In the genomic region with DNA sequence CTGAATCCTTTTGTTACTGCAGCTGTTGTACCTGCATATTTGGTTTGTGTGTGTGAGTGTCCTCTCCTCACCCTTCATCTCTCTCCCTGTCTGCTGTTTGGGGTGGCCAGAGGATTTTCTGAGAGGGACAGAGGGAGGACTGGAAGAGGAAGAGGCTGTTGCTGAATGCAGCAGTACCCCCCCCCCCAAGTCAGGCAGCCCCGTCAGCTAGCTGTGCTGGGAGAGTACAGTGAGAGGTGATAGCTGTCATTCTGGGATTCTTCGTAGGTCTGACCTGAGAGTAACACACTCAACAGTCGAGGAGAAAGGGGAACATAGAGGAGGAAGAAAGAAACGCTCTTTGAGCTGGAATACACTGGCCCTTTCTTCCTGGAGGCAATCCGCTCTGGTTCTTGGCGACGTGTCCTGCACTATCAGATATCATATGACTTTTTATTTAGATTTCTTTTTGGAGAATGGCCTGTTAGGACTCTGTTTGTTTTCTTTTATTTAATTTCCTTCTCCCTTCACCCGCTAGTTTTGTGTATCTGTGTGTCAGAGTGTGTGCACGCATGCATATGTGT, we compare ENCODE assay signal across 9 mouse cellular contexts.
DNase-seq lines count a peak whose midpoint lies in the region; ATAC-seq and TF ChIP-seq lines count a peak whose summit lies in the region.
"Had no signal": no experiment of that assay in that cellular context is flagged by ENCODE, and none has a peak within 500 bp of the region (broad histone marks: within the 10 kb centered on the region; RNA-seq: fewer than 3 reads in every experiment).

No protein-coding gene starts in this region.

- no peak for TF ChIP-seq POLR2A in myocyte (IDR thresholded peaks at IDR 0.05; ENCODE audit: insufficient read length, low read depth)

- H3K4me3 ChIP-seq in kidney, postnatal 0 days (replicated peaks; ENCODE audit: low read depth, low read length): peak overlapping the region; percentile 21
- H3K4me3 ChIP-seq in hindbrain, embryonic 10.5 days: peak overlapping the region; percentile 64
- H3K4me3 ChIP-seq in myocyte: peak overlapping the region; percentile 23
- H3K4me3 ChIP-seq: liver, embryonic 15.5 days had no signal

- peak overlapping the region; percentile 55 for H3K4me2 ChIP-seq in kidney, postnatal 0 days (ENCODE audit: low read length)
- peak overlapping the region; percentile 94 for H3K4me2 ChIP-seq in myocyte (ENCODE audit: low read depth)
- H3K4me2 ChIP-seq: liver, embryonic 15.5 days had no signal

- no peaks in the 10 kb centered on the region for H3K27me3 ChIP-seq in kidney, postnatal 0 days (ENCODE audit: insufficient read depth, low read length)
- peaks cover 3% of the 10 kb centered on the region; the same call in 1 of the 2 replicates for H3K27me3 ChIP-seq in hindbrain, embryonic 10.5 days (ENCODE audit: insufficient read depth, poor library complexity, severe bottlenecking)
- no peaks in the 10 kb centered on the region for H3K27me3 ChIP-seq in myocyte (ENCODE audit: control insufficient read depth, insufficient read depth, insufficient read length)

- H3K27ac ChIP-seq in kidney, postnatal 0 days: peak overlapping the region; percentile 61
- H3K27ac ChIP-seq in hindbrain, embryonic 10.5 days: peak overlapping the region; percentile 95
- H3K27ac ChIP-seq: liver, embryonic 15.5 days had no signal

- no peaks in the 10 kb centered on the region for H3K9me3 ChIP-seq in kidney, postnatal 0 days (replicated peaks; ENCODE audit: low read length)
- H3K9me3 ChIP-seq in hindbrain, embryonic 10.5 days: no peaks in the 10 kb centered on the region
- H3K9me3 ChIP-seq: liver, embryonic 15.5 days had no signal

- WGBS in kidney, postnatal 0 days: 15% methylated on average over 9 of the region's 9 CpGs
- WGBS in hindbrain, embryonic 10.5 days: 26% methylated on average over 9 of the region's 9 CpGs

- H3K36me3 ChIP-seq in kidney, postnatal 0 days (ENCODE audit: insufficient read depth, low read length): no peaks in the 10 kb centered on the region
- H3K36me3 ChIP-seq in hindbrain, embryonic 10.5 days: no peaks in the 10 kb centered on the region
- H3K36me3 ChIP-seq in myocyte (ENCODE audit: control insufficient read depth, insufficient read depth): no peaks in the 10 kb centered on the region
- H3K36me3 ChIP-seq: liver, embryonic 15.5 days had no signal

- intact Hi-C loops in left cerebral cortex, postnatal 25 days (cut with DNase I): loop anchor here (1.0 kb wide), 1 partner anchor 67 kb away; no protein-coding TSS in a partner anchor

- peak overlapping the region; percentile 47; the same call in 1 of the 2 replicates for H3K9ac ChIP-seq in kidney, postnatal 0 days (ENCODE audit: low read depth, low read length)
- H3K9ac ChIP-seq: liver, embryonic 15.5 days had no signal

- peaks cover 5% of the 10 kb centered on the region; the same call in 1 of the 2 replicates for H3K4me1 ChIP-seq in kidney, postnatal 0 days (replicated peaks; ENCODE audit: insufficient read depth, low read length)
- H3K4me1 ChIP-seq in hindbrain, embryonic 10.5 days (replicated peaks): peaks cover 51% of the 10 kb centered on the region
- H3K4me1 ChIP-seq: liver, embryonic 15.5 days had no signal

- ATAC-seq in kidney, postnatal 0 days (replicated peaks; ENCODE audit: low FRiP score, low read depth): no peak; the same call in 1 of the 2 replicates

- peak; percentile 52 for DNase-seq in kidney, postnatal 0 days (ENCODE audit: low spot score)
- DNase-seq in kidney, postnatal 25 days: no peak
- peak; percentile 17 for DNase-seq in embryo, embryonic 9.5 days (ENCODE audit: extremely low spot score)
- no peak for DNase-seq in hindbrain, embryonic 10.5 days (ENCODE audit: low spot score)
- DNase-seq in left cerebral cortex, postnatal 25 days (ENCODE audit: low spot score in 2 of 2): no peak
- no peak for DNase-seq in adrenal gland, postnatal 4 days (ENCODE audit: low spot score in 2 of 2)
- no peak for DNase-seq in natural killer cell, adult 2 months (ENCODE audit: low spot score in 2 of 2)

- no peak for TF ChIP-seq CTCF in kidney, postnatal 0 days (IDR thresholded peaks at IDR 0.05; ENCODE audit: low read depth)

- H3K79me2 ChIP-seq in myocyte (ENCODE audit: control insufficient read depth, insufficient read depth): peaks cover 32% of the 10 kb centered on the region

- H3ac ChIP-seq in myocyte (ENCODE audit: control insufficient read depth, insufficient read length): peak overlapping the region; percentile 32

TF ChIP-seq in myocyte, 11 proteins besides CTCF, POLR2A, EP300 and RAD21:
- no peak for TF ChIP-seq USF1 (IDR thresholded peaks at IDR 0.05; ENCODE audit: low read depth)
- TF ChIP-seq MYOG (IDR thresholded peaks at IDR 0.05; ENCODE audit: control insufficient read depth in 1 of 3, insufficient read depth in 1 of 3, insufficient read length in 2 of 3, low read depth in 2 of 3): no peak
- TF ChIP-seq REST (IDR thresholded peaks at IDR 0.05; ENCODE audit: insufficient read depth, insufficient read length): no peak
- TF ChIP-seq CEBPB (IDR thresholded peaks at IDR 0.05; ENCODE audit: insufficient read depth, poor library complexity, severe bottlenecking): no peak
- no peak for TF ChIP-seq SRF (IDR thresholded peaks at IDR 0.05; ENCODE audit: control insufficient read depth, insufficient read length, low read depth)
- TF ChIP-seq POLR2AphosphoS2 (IDR thresholded peaks at IDR 0.05; ENCODE audit: insufficient read length, low read depth): no peak
- no peak for TF ChIP-seq MAX (IDR thresholded peaks at IDR 0.05; ENCODE audit: low read depth)
- TF ChIP-seq E2F4 (IDR thresholded peaks at IDR 0.05; ENCODE audit: insufficient read depth): no peak
- TF ChIP-seq TCF12 (IDR thresholded peaks at IDR 0.05; ENCODE audit: insufficient read depth, poor library complexity, severe bottlenecking): no peak
- no peak for TF ChIP-seq MYOD1 (IDR thresholded peaks at IDR 0.05; ENCODE audit: control insufficient read depth in 1 of 3, insufficient read length in 2 of 3, low read depth in 2 of 3)

Comparison
In these comparisons a context has a peak if more than half of its experiments do, and no peak if none do; other contexts are left out.
1. DNase-seq: peak in kidney, postnatal 0 days (single experiment) and embryo, embryonic 9.5 days (single experiment); none in kidney, postnatal 25 days (0 of 2), hindbrain, embryonic 10.5 days (single experiment), left cerebral cortex, postnatal 25 days (0 of 2), adrenal gland, postnatal 4 days (0 of 2) and natural killer cell, adult 2 months (0 of 2).
2. Peak in every context shown above with its lines, with median percentiles within 50 percentile points of each other: H3K4me3 ChIP-seq.